Mouse (Mus musculus) adrenal gland, postnatal 4 days (tissue): ENCODE results near the gene Dcun1d3. TPM values are rescaled to one million over a fixed set of nuclear protein-coding genes. Genes with fewer than 3 reads are reported as not detected.

Experiments used
- DNase-seq, 2 experiments: peaks; one replicate each; pipeline ENCODE4 v3.0.0; 2021 to 2022; ENCODE audit warnings: low spot score in 2 of 2, mixed read lengths in 2 of 2
- long read RNA-seq, 2 experiments: library from polyadenylated mRNA; stranded (forward); transcript quantifications; one replicate each; pipeline ENCODE4 v2.0.0; 2021
- total RNA-seq, 2 experiments: library from RNA; stranded (reverse); gene quantifications; 2 replicates each; pipeline ENCODE4 v1.2.3; 2021

The Dcun1d3 gene
- 10 to 100 TPM; 18.3 to 24.4 TPM for total RNA-seq
- long read RNA-seq, experiment 1, full-length matches to known transcripts: 3 of 3 reads
- long read RNA-seq, experiment 1, partial matches to known transcripts: 0 of 3 reads
- long read RNA-seq, experiment 1, other reads (novel, unspliced or antisense): 0 of 3 reads
- long read RNA-seq, experiment 2, full-length matches to known transcripts: 3 of 6 reads
- long read RNA-seq, experiment 2, partial matches to known transcripts: 0 of 6 reads
- long read RNA-seq, experiment 2, other reads (novel, unspliced or antisense): 3 of 6 reads

DNA sequence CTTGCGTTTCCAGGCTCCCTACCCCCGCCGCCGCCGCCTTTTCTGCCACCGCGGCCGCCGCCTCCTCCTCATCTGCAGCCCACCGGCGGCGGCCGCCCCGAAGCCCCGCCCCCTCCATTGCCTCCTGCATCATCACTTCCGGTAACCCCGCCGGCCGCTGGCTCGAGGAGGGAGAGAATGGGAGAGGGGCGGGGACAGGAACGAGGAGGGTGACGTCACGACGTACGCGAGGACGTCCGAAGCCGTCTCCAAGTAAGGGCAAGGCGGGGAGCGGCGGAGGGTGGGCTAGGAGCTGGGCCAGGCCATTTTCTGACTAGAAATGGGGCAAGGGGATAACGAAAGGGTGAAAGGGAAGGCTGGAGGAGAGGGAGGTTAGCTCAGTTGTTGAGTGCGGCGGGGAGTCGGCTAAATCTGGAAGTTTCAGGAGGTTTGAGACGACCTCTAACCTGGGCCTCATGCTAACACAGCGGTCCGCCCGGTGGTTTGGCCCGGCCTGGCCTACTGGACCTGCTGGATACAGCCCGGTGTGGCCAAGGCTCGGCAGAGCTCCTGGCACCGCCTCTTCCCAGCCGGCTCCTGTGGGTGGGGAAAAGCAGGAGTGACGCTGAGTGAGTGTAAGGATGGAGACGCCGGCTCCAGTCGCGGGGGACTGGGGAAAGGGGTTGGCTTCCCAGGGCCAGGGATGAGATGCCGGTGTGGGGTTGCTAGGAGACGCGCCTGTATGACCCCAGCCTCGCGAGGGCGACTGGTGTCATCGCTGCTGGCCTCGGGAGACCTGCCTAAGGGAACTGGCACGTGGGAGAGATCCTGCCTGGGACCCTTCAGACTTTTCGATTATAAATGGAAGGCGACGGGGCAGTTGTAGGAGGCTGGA, at the start of gene Dcun1d3, which contains the start of gene Lyrm1:
Dcun1d3 (minus strand) TSS at position 660 of the 874 bp plus-strand sequence.
Lyrm1 (plus strand) TSS at position 223 of the 874 bp plus-strand sequence.
- peak; percentile 91 to 95 for DNase-seq

DNA sequence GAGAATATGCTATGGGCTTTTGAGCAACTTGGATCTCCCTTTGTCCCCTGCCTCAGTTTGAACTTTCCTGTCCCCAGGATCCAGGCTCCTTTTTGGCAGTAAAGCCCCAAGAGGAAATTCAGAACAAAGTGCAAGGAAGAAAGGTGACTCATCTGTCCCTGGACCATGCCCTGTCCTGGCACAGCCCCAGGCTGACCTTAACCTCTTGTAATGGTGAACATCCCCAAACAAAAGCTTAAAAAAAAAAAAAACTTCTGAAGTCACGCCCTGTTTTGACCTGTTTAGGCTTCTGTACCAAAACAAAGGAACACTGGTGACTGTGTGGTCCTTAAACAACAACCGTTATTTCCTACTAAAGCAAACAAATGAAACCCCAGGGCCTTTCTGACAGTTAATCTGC, 45.5 kb upstream of the Dcun1d3 start:
- no peak for DNase-seq

DNA sequence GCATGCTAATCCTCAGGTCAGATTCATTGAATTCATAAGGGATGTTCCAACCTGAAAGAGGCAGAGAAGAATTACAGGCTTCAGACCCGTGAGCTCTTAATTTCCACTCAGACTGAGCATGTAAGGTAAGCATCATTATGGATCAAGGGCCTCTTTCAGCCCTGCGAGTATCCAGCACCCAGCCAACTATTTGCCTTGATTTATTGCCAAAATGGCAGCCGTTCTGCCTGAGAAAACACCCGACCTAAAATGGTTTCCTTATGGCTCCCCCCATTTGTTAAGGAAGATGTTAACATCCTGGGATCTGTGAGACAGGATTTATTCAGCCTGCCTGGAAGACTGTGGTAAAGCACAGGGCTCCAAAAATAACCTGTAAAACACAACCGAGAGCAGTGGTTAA, 40.9 kb upstream of the Dcun1d3 start:
- DNase-seq: no peak

DNA sequence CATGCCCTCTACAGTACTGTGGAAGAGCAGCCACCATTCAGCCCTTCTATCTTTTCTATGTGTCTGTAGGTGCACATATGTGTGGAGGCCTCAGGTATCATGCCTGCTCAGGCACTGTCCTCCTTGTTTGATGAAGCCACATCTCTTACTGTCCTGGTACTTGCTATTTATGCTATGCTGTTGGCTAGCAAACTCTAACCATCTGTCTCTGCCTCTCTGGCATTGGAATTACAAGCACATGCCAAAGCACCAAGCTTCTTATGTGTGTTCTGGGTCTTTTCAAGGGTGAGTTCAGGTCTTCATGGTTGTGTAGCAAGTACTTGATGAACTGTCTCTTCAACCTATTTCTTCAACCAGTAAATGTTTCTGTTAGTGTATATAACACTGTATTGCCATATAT, 40.2 kb upstream of the Dcun1d3 start:
- no peak for DNase-seq

DNA sequence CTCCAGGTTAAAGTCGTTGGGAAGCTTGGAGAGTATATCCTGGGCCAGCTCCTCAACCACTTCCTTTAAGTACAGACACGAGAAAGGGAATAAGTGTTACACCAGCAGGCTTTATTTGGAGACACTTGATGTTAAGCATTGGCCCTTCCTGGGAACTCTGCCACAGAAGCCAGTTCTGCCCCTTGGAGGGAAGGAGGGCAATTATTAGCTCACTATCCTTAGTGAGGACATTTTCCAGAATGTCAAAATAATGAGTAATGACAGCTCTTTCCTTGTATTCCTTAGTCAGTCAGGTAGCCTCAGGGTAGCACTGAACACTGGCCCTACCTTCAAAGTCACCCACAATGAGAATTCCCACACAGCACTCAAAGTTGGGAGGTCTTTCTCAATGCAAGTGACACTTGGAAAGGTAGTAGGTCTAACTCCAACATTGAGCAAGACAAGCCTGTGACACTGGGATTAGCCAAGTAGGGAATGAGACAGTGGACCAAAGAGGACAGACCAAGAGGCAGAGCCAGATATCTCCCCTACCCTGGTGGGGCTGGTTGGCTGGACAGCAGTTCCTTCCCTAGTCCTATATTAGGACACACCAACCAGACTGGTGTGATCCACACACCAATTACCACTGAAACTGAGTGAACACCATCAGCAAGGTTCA, 32.8 kb upstream of the Dcun1d3 start:
- DNase-seq: no peak

DNA sequence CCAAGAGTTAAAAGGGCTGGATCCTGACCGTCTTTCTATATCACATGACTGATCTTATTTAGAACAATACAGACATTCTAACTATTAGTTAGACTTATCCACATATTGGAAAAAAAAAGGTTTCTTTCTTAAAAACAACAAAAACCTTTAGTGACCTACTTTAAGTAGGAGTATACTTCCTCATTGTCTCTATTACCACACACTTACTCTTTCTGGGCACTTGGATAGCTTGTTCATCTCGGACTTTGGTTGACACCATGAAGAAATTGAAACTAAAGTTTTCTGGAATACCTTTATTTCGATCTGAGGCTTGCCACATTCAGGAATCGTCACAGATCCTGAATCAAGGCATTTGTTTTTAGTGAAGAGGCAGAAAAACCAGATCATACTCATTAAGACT, 25.0 kb upstream of the Dcun1d3 start:
- DNase-seq: no peak

DNA sequence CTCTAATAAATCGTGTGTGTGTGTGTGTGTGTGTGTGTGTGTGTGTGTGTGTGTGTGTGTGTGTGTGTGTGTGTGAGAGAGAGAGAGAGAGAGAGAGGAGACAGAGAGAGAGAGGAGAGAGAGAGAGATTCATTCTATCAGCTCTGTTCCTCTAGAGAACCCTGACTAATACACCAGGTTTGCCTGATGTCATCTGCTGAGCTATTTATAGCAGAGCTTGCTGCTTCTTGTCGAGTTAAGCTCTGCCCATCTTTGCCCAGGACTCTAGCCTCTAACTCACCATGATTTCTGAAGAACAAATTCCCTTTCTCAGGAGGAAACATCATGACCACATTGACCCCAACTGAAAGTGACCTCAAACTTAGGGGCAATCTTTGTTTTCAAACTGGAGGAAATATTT, 24.4 kb upstream of the Dcun1d3 start:
- no peak for DNase-seq

DNA sequence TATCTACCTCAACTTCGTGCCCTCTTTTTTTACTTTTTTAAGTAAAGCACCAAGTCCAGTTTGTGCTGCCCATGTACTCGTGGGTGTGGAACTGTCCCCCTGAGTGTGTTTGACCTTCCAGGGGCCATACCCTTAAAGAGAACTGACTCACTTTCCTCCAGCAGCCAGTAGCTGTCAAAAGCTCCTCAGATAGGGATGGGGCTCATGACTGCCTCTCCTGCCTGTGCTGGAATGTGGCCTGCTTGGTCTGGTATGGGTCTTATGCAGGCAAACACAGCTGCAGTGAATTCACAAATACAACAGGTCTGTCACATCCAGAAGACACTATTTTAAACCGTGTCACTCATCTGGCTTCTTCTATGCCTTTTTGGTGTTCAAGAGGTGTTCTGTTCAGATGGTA, 15.6 kb upstream of the Dcun1d3 start:
- no peak for DNase-seq

DNA sequence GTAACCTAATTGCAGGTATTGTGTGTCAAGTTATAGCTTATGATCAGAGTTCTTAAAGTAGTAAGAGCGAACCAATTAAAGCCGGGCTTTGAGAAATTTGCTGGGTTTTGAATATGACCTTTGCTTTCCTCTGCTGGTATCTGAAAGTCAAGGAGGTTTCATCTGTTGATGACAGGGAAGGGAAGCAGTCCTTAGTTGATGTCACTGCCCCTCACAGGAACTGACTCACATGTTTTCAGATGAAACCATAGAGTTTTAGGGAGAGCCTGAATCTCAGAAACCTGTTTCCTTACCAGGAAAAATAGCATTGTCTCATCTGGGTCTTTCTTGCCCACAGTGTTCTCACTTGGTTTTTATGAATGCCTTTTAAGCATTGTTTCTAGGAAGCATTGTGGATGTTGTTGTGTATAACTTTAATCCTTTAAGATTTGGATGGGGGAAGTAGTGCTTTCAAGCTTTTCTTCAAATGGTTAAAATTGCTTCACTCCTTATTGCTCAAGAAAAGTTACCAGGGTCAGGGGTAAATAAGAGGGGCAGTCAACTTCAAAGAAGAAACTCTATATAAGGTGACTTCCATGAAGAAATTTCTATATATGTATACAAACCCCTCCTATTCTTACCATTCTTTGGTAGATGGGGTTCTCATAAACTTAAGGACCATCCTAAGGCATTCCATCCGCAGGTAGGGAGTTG, 10.6 kb upstream of the Dcun1d3 start:
- no peak for DNase-seq

DNA sequence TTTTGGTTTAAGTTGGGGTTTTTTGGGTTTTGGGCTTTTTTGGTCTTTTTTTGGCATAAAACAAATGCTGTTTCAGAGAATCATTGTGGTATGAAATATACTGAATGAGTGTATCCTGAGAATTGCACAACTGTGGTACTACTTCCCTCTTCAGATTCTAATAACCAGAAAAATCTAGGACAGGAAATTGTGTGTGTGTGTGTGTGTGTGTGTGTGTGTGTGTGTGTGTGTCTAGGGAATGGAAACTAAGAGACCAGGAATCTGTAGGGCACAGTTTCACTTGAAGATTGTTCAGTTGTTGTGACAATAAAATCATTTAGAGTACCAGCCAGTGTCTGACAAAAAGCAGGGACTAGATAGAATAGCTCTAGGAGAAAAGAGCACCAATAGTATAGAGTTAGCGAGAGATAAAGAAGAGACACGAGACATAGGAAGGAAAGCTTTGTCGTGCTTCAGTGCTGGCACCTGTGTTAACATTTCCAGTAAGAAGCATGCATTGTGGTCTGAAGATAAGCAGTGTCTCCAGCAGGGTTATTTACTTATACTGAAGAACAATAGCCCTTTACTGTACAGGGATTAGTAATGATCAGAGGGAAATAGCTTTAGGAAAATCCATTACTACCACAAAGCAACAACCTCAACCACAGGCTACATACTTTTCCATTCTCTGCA, 3.4 kb upstream of the Dcun1d3 start:
- no peak for DNase-seq

DNA sequence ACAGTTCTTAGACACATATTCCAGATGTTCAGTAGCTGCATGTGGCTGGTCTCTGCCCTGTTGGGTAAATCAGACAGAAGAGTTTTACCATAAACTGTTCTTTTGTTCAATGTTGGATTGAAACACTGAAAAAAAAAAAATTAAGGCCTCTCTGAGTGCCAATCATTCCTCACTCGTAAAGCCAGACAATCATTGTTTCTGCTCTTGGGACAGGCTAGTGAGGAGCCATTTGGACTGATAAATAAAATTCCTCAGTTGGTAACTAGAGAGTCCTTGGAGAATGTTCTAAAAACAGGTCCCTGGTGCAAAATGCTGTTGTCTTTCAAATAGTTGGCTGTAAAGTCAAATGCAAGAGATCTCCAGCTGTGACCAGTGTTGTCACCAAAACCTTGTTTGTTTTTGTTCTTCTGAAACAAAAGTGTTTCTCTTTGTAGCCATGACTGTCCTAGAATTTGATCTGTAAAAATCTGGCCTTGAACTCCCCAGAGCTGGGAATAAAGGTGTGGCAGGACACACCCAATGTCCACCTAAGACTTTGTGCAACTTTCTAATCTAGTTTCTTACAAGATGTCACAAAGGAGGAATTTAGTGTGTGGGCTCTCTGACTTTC, 2.3 kb upstream of the Dcun1d3 start:
- DNase-seq: no peak

DNA sequence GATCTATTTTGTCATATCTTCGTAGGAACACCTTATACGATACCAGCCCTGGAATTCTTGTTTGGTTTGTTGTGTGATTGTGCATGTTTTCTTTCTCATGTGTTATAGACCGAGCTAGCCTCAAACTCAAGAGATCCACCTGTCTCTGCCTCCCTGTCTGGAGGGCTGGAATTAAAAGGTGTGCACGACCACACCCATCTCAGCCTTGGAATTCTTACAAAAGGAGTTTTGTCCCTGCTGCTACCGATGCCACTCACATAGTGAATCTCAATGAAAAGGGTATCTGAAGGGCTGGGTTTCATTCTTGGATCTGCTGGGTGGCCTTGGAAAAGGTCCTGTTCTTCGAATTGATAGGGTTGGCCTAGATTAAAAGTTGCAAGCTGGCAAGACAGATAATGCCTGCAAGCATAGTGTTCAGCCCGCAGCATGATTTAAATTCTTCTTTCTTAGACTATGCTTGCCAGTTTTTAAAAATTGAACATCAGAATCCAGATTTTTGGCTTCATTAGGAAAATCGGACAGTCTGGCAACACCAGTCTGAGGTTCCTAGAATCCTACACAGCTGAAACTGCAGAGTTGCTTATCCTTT, 1.5 kb upstream of the Dcun1d3 start:
- DNase-seq: no peak

DNA sequence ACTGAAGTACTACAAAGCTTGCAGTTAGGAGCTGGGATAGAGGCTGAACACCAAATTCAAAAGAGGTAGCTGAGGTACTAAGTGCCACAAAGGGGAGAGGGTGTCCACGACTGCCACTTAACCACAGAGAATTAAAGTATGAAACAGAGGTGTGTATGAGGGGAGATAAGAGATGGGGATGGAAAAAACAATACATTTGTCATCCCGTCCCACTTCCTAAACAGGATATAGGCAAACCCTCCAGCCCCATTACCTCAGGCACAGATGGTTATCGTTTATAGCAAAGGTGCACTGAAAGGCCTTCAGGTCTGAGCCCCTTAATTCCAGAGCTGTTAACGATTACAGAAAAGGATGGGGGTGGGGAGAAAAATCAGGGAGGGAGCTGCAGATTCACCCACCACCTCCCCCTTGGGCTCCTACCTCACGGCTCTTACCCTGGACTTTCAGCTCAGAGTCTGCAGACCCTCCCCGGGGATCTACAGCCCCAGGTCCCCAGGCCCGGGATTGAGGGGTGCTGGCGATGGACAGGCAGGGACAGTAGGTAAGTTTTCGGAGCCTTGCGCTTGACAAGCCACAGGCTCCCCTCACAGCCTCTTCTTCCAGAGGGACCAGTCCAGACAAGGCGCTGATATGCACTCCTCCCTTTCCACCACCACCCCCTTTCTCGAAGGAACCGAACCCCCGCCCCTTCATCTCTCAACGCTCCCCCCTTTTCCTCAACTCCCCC, 1.1 kb downstream of the Dcun1d3 start:
- DNase-seq: peak in 1 of 2 experiments; percentile 9

DNA sequence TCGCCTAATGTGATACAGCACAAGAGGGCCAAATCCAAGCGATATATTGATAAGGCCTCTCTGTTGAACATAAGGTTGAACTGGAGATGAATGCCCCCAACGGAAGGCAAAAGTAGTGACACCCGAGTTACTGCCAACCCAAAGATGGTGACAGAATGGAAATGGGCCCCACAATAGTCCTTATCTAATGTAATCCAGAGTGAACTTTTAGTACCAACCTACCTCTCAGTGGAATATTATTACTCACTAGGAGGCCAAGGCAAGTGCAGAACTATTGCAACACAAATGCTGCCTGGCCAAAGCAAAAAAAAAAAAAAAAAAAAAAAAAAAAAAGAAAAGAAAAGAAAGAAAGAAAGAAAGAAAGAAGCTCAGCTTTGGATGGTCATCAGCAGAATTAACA, 3.4 kb downstream of the Dcun1d3 start:
- DNase-seq: no peak

DNA sequence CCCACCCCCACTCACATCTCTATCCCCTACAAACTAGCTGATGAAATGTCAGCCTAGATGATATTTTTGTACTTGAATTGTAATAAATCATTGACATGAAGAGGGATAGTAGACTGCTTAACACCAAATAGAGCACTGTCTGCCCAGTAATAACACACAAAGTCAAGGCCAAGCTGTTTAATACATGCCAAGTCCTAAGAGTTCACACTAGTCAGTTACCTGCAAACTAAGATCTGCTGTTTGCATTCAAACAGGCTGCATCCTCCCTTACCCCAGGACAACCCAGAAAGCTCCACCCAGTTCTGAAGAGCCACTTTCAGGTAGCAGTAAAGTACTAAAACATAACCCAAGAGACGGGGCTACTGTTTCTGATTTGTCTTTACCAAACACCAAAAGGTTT, 3.9 kb downstream of the Dcun1d3 start:
- no peak for DNase-seq

DNA sequence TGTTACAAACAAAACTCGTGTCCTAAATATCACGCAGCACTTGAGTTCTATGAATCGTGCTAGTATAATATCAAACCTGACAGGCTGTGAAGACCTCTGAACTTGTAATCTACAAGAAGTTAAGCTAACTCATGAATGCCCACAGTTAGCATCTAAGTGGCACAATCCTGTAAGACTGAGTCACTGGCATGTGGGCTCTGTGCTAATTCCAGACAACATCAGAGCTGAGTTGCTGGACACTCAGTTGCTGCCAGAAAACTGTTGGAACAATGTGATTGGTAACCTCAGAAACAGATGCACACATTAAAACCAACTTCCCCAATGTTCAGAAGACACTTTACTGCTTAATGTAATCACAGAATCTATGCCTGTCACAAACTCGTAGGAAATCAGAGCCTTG, 8.2 kb downstream of the Dcun1d3 start:
- no peak for DNase-seq

DNA sequence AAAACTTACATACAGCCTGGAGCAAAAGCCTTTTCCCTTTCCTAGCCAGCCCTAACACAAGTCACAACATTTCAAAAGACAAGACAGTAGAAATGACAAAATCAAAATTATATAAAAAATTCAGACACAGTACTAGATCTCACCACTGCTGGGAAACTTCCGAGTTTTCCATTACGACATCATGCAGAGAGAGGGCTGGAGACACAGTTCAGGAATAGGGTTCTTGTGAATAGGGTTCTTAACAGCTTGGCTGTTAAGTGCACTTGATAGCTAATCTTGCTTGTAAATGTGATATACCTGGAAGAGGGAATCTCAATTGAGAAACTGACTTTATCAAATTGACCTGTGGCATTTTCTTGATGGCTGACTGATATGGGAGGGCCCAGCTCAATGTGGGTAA, 14.9 kb downstream of the Dcun1d3 start:
- no peak for DNase-seq

DNA sequence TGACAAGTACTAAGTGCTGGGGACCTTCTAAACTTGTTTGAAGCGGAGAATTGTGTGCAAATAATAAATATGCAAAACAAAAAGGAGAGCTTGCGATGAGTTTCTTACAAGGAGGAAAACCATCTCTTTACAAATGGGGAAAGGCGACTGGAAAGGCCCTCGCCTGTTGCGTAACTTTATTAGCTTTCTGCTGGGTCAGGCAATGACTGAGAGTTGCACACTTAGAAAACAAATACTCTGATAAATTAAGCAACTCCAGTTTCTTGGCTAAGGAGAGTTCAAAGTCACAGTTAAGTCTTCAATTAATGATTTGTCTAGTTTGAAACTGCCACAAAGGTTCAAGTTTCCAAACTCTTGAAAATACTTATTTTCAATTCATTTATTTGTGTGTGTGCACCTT, 15.8 kb downstream of the Dcun1d3 start:
- DNase-seq: no peak

DNA sequence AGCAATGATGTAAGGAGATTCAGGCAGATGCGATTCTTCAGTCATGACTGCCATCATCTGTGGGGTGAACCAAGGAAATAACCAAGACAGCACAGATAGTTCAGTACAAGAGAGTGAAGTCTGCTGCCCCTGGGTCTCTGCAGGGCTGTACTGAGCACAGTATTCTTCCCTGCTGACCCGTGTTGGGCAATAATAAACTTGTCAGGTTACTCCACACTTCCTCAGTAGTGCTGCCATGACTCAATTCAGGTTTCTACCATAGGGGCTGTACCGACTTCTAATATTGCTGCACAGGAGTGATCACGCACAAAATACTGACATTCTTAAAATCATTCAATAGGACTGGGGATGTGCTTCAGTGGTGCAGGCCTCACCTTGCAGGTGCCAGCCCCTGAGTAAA, 16.9 kb downstream of the Dcun1d3 start:
- DNase-seq: no peak
